Mouse (Mus musculus): ENCODE measurements around the gene Olfr763. TPM values are rescaled to one million over a fixed set of nuclear protein-coding genes. Genes with fewer than 3 reads are reported as not detected.
"Not testable (repeated sequence)": the region's sequence is repeated elsewhere in the genome, so short reads cannot be mapped to it uniquely, and the experiment has no call there.

The Olfr763 gene
- total RNA-seq, 2 experiments from 2014 or later, result not detected

DNA sequence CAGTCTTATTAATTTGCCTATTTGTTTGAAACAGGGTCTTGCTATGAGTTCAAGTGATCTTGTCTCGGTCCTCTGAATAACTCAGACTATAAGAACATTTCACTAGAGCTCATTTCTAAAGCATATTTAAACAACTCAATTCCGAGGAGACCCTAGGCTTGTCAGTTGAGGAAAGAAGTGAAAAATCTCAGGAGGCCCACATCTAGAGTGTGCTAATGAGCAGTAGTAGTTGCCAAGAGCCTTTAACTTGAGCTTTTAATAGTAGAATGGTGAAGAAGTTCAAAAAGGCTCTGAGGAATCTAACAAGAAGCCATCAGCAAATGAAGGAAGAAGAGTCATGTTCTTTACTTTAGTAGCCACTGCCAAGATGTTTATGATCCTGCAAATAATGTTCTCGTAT lies 29.2 kb downstream of the Olfr763 start, which contains the start of gene Olfr764-ps1:
Gene Olfr764-ps1, minus strand, starts transcription at position 101 of the 400 bp plus-strand sequence.
- no peak for ATAC-seq (replicated peaks; ENCODE audit: poor library complexity)

- ATAC-seq (replicated peaks; ENCODE audit: poor library complexity), result not testable (repeated sequence)
These were observed 39.3 kb downstream of the Olfr763 start, which contains the start of gene Olfr765 for GRCm38 (mm10) chr10:129049898-129050297. Gene Olfr765 (minus strand): TSS chr10:129049998.

Other genes starting within 250 kb of the Olfr763 start
- gene Mmp19, start 219.9 kb upstream of the Olfr763 start, total RNA-seq (2015), result 4.8 and 5.3 TPM in 2 replicates
- gene Mmp19, start 219.9 kb upstream of the Olfr763 start, total RNA-seq (2017), result 12.8 and 15.5 TPM in 2 replicates
- gene Dnajc14, start 206.7 kb upstream of the Olfr763 start, total RNA-seq (2015), result 14.9 and 19.2 TPM in 2 replicates
- gene Dnajc14, start 206.7 kb upstream of the Olfr763 start, total RNA-seq (2017), result 33.4 and 36.4 TPM in 2 replicates
- 5.5 and 7.2 TPM in 2 replicates for gene Tmem198b, start 206.4 kb upstream of the Olfr763 start, total RNA-seq (2015)
- 2.8 and 6.0 TPM in 2 replicates for gene Tmem198b, start 206.4 kb upstream of the Olfr763 start, total RNA-seq (2017)
- 245 and 268 TPM in 2 replicates for gene Sarnp, start 193.5 kb upstream of the Olfr763 start, total RNA-seq (2015)
- gene Sarnp, start 193.5 kb upstream of the Olfr763 start, total RNA-seq (2017), result 250 and 268 TPM in 2 replicates
- 58.1 and 62.7 TPM in 2 replicates for gene Ormdl2, start 189.1 kb upstream of the Olfr763 start, total RNA-seq (2015)
- 65.6 and 105 TPM in 2 replicates for gene Ormdl2, start 189.1 kb upstream of the Olfr763 start, total RNA-seq (2017)
- gene Gdf11, start 119.1 kb upstream of the Olfr763 start, total RNA-seq (2015), result 0.07 TPM in 1 of 2 replicates, not detected in the other
- 0.34 TPM in 1 of 2 replicates, not detected in the other for gene Gdf11, start 119.1 kb upstream of the Olfr763 start, total RNA-seq (2017)
- 210 and 275 TPM in 2 replicates for gene Cd63, start 109.8 kb upstream of the Olfr763 start, total RNA-seq (2015)
- 143 and 180 TPM in 2 replicates for gene Cd63, start 109.8 kb upstream of the Olfr763 start, total RNA-seq (2017)
- gene Rdh5, start 87.9 kb upstream of the Olfr763 start, total RNA-seq (2015), result 0.90 and 15.7 TPM in 2 replicates
- gene Rdh5, start 87.9 kb upstream of the Olfr763 start, total RNA-seq (2017), result 0.79 and 2.9 TPM in 2 replicates
- 103 and 133 TPM in 2 replicates for gene Bloc1s1, start 86.8 kb upstream of the Olfr763 start, total RNA-seq (2015)
- gene Bloc1s1, start 86.8 kb upstream of the Olfr763 start, total RNA-seq (2017), result 65.7 and 106 TPM in 2 replicates
- gene Itga7, start 77.0 kb upstream of the Olfr763 start, total RNA-seq (2015), result 0.15 TPM in 1 of 2 replicates, not detected in the other
- gene Itga7, start 77.0 kb upstream of the Olfr763 start, total RNA-seq (2017), result not detected in 2 replicates
- gene Mettl7b, start 49.8 kb upstream of the Olfr763 start, total RNA-seq (2015), result not detected in 2 replicates
- not detected in 2 replicates for gene Mettl7b, start 49.8 kb upstream of the Olfr763 start, total RNA-seq (2017)
- not detected in 2 replicates for gene Olfr9, start 21.4 kb upstream of the Olfr763 start, total RNA-seq (2015)
- not detected in 2 replicates for gene Olfr9, start 21.4 kb upstream of the Olfr763 start, total RNA-seq (2017)
- not detected in 2 replicates for gene Olfr764-ps1, start 29.1 kb downstream of the Olfr763 start, total RNA-seq (2015)
- not detected in 2 replicates for gene Olfr764-ps1, start 29.1 kb downstream of the Olfr763 start, total RNA-seq (2017)
- not detected in 2 replicates for gene Olfr765, start 39.2 kb downstream of the Olfr763 start, total RNA-seq (2015)
- not detected in 2 replicates for gene Olfr765, start 39.2 kb downstream of the Olfr763 start, total RNA-seq (2017)
- gene Olfr766-ps1, start 58.2 kb downstream of the Olfr763 start, total RNA-seq (2015), result not detected in 2 replicates
- not detected in 2 replicates for gene Olfr766-ps1, start 58.2 kb downstream of the Olfr763 start, total RNA-seq (2017)
- gene Olfr767, start 72.1 kb downstream of the Olfr763 start, total RNA-seq (2015), result not detected in 2 replicates
- gene Olfr767, start 72.1 kb downstream of the Olfr763 start, total RNA-seq (2017), result not detected in 2 replicates
- gene Olfr768, start 88.6 kb downstream of the Olfr763 start, total RNA-seq (2015), result not detected in 2 replicates
- gene Olfr768, start 88.6 kb downstream of the Olfr763 start, total RNA-seq (2017), result not detected in 2 replicates
- gene Olfr769, start 107.1 kb downstream of the Olfr763 start, total RNA-seq (2015), result not detected in 2 replicates
- not detected in 2 replicates for gene Olfr769, start 107.1 kb downstream of the Olfr763 start, total RNA-seq (2017)
- gene Olfr770, start 128.2 kb downstream of the Olfr763 start, total RNA-seq (2015), result not detected in 2 replicates
- gene Olfr770, start 128.2 kb downstream of the Olfr763 start, total RNA-seq (2017), result not detected in 2 replicates
- not detected in 2 replicates for gene Olfr771, start 154.0 kb downstream of the Olfr763 start, total RNA-seq (2015)
- gene Olfr771, start 154.0 kb downstream of the Olfr763 start, total RNA-seq (2017), result not detected in 2 replicates
- gene Olfr772, start 167.1 kb downstream of the Olfr763 start, total RNA-seq (2015), result not detected in 2 replicates
- gene Olfr772, start 167.1 kb downstream of the Olfr763 start, total RNA-seq (2017), result not detected in 2 replicates
- not detected in 2 replicates for gene Olfr773, start 176.6 kb downstream of the Olfr763 start, total RNA-seq (2015)
- gene Olfr773, start 176.6 kb downstream of the Olfr763 start, total RNA-seq (2017), result not detected in 2 replicates
- not detected in 2 replicates for gene Olfr774, start 225.4 kb downstream of the Olfr763 start, total RNA-seq (2015)
- not detected in 2 replicates for gene Olfr774, start 225.4 kb downstream of the Olfr763 start, total RNA-seq (2017)
- gene Olfr775, start 237.6 kb downstream of the Olfr763 start, total RNA-seq (2015), result not detected in 2 replicates
- gene Olfr775, start 237.6 kb downstream of the Olfr763 start, total RNA-seq (2017), result not detected in 2 replicates
- gene Olfr776, start 248.3 kb downstream of the Olfr763 start, total RNA-seq (2015), result not detected in 2 replicates
- gene Olfr776, start 248.3 kb downstream of the Olfr763 start, total RNA-seq (2017), result not detected in 2 replicates